ENCODE assay signal across 8 mouse cellular contexts in the genomic region with DNA sequence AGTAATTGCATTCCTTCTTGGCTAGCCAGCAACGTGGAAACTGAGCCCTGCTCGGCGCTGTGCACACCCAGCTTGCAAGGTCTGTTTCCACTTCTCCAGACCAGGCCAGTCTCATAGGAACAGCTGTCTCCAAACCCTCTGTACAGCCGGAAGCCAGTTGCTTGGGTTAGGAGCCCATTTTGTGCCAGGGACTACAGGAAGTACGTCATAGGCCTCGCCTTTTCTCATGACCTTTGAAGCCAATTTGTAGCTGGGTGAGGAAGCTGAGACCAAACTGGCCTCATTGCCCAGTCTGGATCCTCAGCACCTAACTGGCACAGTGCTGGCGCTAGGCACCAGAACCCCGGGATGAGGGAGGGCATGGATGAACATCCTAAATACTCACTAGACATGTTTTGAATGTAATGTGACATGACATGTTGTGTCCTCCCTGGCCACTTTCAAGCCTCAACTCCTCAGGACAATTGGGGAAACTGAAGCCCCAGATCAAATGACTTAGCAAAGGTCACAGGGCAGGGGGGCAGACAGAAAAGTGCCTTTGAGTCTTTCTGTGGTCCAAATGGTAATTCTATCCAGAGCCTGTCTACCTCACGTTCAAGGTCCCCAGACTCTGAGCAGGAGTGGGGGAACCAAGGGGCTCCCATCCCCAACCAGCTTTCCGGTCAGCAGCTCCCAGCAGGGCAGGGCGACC.
A peak's percentile ranks its signal among the peaks of the same experiment; 100 is the strongest.
DNase-seq lines count a peak whose midpoint lies in the region; ATAC-seq and TF ChIP-seq lines count a peak whose summit lies in the region.

No protein-coding gene starts in this region.

- DNase-seq in 416B (ENCODE audit: low read depth), result peak; percentile 27
- DNase-seq in R1 (ENCODE audit: low read depth, low spot score), result peak; percentile 75
- DNase-seq in forebrain, embryonic 11.5 days (ENCODE audit: low spot score), result no peak
- DNase-seq in heart, postnatal 14 days, result peak; percentile 55 to 57
- peak; percentile 43 to 66 for DNase-seq in kidney, postnatal 4 days
- peak; percentile 54 for DNase-seq in mesoderm, embryonic 11.5 days (ENCODE audit: low read depth, low spot score)
- peak; percentile 55 for DNase-seq in stomach, postnatal 0 days (ENCODE audit: low spot score)
- DNase-seq in spleen, postnatal 4 days (ENCODE audit: low spot score in 2 of 2), result no peak

- H3K4me2 ChIP-seq in forebrain, embryonic 11.5 days (ENCODE audit: low read depth, low read length, severe bottlenecking), result peak overlapping the region; percentile 72
- H3K4me2 ChIP-seq in stomach, postnatal 0 days (replicated peaks; ENCODE audit: low read depth), result peak overlapping the region; percentile 55

- peak overlapping the region; percentile 37 for H3K4me3 ChIP-seq in forebrain, embryonic 11.5 days (ENCODE audit: low read depth, low read length)
- H3K4me3 ChIP-seq in stomach, postnatal 0 days (ENCODE audit: low read depth, low read length), result peak overlapping the region; percentile 30; the same call in 1 of the 2 replicates

- H3K4me1 ChIP-seq in forebrain, embryonic 11.5 days (replicated peaks; ENCODE audit: control insufficient read depth, insufficient read depth, low read length), result 0 out of 2 replicates have a peak, but pooled peaks cover 4% of the 10 kb centered on the region
- peaks cover 2% of the 10 kb centered on the region; the same call in 1 of the 2 replicates for H3K4me1 ChIP-seq in stomach, postnatal 0 days (replicated peaks; ENCODE audit: control insufficient read depth, insufficient read depth)

- H3K9ac ChIP-seq in forebrain, embryonic 11.5 days (ENCODE audit: low read length), result peak overlapping the region; percentile 48
- peak overlapping the region; percentile 41 for H3K9ac ChIP-seq in stomach, postnatal 0 days (ENCODE audit: low read length)

- H3K9me3 ChIP-seq in forebrain, embryonic 11.5 days (ENCODE audit: control insufficient read depth, low read length), result no peaks in the 10 kb centered on the region
- no peaks in the 10 kb centered on the region for H3K9me3 ChIP-seq in stomach, postnatal 0 days (ENCODE audit: control insufficient read depth, low read length)

- peak; percentile 37; the same call in 1 of the 2 replicates for ATAC-seq in forebrain, embryonic 11.5 days (replicated peaks; ENCODE audit: low FRiP score)
- peak; percentile 27 for ATAC-seq in stomach, postnatal 0 days (ENCODE audit: low FRiP score, low TSS enrichment)

- no peaks in the 10 kb centered on the region for H3K36me3 ChIP-seq in forebrain, embryonic 11.5 days (ENCODE audit: control insufficient read depth, insufficient read depth, low read length)
- H3K36me3 ChIP-seq in stomach, postnatal 0 days (ENCODE audit: control insufficient read depth, insufficient read depth, low read length), result no peaks in the 10 kb centered on the region

- H3K27me3 ChIP-seq in forebrain, embryonic 11.5 days (ENCODE audit: control insufficient read depth, insufficient read depth, low read length), result no peaks in the 10 kb centered on the region
- H3K27me3 ChIP-seq in stomach, postnatal 0 days (ENCODE audit: control insufficient read depth, insufficient read depth, low read length), result no peaks in the 10 kb centered on the region

- TF ChIP-seq CTCF in stomach, postnatal 0 days (IDR thresholded peaks at IDR 0.05; ENCODE audit: low read depth), result no peak

- WGBS in forebrain, embryonic 11.5 days, result 38% methylated on average over 11 of the region's 11 CpGs
- WGBS in stomach, postnatal 0 days, result 22% methylated on average over 11 of the region's 11 CpGs

- H3K27ac ChIP-seq in forebrain, embryonic 11.5 days (ENCODE audit: low read depth, low read length), result no peak overlapping the region
- H3K27ac ChIP-seq in stomach, postnatal 0 days (replicated peaks), result peak overlapping the region; percentile 93

- intact Hi-C loops in heart, postnatal 14 days (cut with DNase I), result loop anchor here (2.0 to 5.0 kb wide), 2 partner anchors 137 to 144 kb away; no protein-coding TSS in a partner anchor

- no peak for TF ChIP-seq EP300 in stomach, postnatal 0 days (optimal IDR thresholded peaks at IDR 0.05)

Comparison
In these comparisons a context has a peak if more than half of its experiments do, and no peak if none do; other contexts are left out.
1. DNase-seq: peak in 416B (single experiment), R1 (single experiment), heart, postnatal 14 days (2 of 2), kidney, postnatal 4 days (2 of 2), mesoderm, embryonic 11.5 days (single experiment) and stomach, postnatal 0 days (single experiment); none in forebrain, embryonic 11.5 days (single experiment) and spleen, postnatal 4 days (0 of 2).